Mouse (Mus musculus) right cerebral cortex, postnatal 36 days (tissue): ENCODE results near the gene Dlgap1.

ENCODE experiments used
- DNase-seq, 2 experiments: peaks; one replicate each; pipeline ENCODE4 v3.0.0; 2022; ENCODE audit warnings: low spot score in 2 of 2, mixed read lengths in 1 of 2

The Dlgap1 gene

GRCm38 (mm10) chr17:70614407-70615060, 645.7 kb downstream of the Dlgap1 start:
- DNase-seq = no peak

DNA sequence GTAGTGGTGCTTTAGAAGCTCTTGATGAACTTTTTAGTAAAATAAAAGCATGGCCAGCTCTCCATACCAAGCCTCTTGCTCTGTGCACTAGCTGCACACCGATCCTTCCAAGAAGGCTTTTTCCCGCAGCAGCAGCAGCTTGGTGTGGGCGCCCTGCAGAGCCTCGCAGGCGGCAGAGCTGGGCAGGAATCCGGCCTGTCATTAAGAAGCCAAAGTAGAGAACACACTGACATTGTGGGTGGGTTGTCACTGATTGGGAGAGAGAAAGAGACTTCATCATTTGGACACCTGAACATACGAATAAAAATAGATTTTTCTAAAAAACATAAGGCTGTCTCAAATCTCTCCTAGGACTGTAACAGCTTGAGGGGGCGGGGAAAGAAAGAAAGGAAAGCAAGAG, 653.6 kb downstream of the Dlgap1 start:
- peak; percentile 67 to 82 for DNase-seq

- no peak for DNase-seq
Measured at GRCm38 (mm10) chr17:70626396-70626795, 657.5 kb downstream of the Dlgap1 start.

DNA sequence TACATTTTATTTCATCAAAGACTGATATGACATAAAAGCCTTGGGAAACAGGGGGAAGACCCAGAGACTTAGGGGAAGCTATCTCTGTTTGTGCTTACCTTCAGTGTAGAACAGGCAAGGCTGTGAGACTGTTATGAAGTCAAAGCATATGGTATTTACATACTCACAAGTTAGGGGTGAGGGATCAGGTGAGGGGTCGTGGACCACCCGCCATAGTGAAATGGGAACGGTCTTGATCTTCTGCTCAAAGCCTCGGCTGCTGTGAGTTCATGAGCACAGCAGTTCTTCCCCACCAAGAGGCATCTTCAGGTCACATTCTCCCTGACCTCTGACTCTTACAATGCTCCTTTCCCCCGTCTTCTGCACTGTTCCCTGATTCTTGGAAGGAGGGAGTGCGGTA, 658.1 kb downstream of the Dlgap1 start:
- no peak for DNase-seq

GRCm38 (mm10) chr17:70629653-70630378, 660.9 kb downstream of the Dlgap1 start:
- DNase-seq = peak; percentile 71 to 73

GRCm38 (mm10) chr17:70633181-70633944, 664.5 kb downstream of the Dlgap1 start:
- DNase-seq = peak; percentile 85

DNA sequence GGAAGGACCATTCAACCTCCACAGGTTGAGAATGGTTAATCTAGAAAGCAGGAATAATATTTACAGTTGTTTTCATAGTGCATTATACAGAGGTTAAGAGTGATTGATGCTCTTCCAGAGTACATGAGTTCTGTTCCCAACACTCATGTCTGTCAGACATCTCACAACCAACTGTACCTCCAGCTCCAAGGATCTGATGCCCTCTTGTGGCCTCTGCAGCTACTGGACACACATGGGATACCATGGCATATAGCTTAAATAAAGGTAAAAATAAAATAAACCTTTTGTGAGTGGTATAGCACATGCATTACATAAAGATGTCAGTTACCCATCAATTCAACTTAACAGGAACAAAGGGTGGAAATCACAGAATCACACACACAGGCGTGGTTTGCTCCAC, 674.3 kb downstream of the Dlgap1 start:
- DNase-seq = no peak

GRCm38 (mm10) chr17:70646641-70647040, 677.8 kb downstream of the Dlgap1 start:
- DNase-seq = no peak

DNA sequence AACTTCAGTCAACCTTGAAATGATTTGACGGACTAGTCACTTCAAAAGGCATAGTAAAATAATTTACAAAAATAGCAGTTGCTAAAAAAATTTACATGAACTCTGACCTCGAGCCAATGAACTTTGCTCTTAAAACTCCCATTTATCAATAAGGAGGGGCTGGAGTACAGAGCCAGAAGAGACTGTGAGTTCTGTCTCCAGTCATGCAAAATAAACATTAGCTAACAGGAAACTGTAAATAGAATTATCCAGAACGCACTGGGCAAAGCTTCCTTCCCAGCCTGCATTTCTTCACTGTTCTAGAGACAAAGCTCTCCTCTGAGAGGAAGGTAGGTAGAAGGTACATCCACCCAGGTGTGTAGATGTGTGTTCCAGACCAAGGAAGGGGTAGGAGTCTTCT, 692.5 kb downstream of the Dlgap1 start:
- no peak for DNase-seq

GRCm38 (mm10) chr17:70663992-70664391, 695.1 kb downstream of the Dlgap1 start:
- no peak for DNase-seq

DNA sequence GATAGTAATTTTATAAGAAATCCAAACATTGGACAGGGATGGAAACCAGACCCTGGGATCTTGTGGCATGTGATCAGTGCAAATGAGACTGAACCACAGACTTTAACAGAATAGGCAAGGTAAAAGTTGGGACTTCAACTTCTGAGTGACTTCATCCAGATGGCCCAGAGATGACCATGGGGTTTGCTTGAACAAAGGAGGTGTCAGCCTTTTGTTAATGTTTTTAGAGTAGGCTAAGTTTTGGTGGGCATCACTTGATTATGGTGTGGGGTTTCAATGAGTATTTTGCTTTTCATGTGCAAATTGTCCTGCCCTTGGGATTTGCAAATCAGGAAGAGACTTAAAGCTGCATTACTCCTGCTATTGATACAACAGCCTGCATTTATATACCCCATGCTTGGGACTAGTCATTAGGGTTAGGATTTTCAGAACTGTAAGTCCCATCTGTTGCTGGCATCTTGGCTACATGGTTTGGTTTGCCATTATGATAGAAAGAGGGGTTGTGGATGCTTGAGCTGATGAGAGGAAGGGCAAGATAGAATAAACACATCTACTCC, 695.7 kb downstream of the Dlgap1 start:
- DNase-seq = no peak

GRCm38 (mm10) chr17:70673985-70674384, 705.1 kb downstream of the Dlgap1 start:
- DNase-seq = peak; percentile 77 to 81

DNA sequence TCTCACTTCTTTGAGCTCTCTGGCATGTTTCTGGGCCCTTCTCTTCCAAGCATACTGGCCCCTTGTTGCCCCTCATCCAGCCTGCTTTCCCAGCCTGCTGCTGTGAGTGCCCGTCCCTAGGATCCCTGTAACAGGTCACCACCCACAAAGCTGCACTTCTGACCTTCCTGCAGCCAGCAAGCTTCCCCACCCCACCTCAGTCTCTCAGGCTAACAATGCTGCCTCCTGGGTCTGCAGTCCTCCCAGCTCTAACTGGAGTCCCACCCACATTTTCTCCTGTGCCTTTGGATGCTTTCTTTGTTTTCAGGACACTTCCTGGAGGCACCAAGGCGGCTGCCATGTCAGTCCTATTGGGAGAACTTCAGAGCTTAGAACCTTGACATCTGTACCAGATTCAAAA, 707.6 kb downstream of the Dlgap1 start:
- DNase-seq = no peak

DNA sequence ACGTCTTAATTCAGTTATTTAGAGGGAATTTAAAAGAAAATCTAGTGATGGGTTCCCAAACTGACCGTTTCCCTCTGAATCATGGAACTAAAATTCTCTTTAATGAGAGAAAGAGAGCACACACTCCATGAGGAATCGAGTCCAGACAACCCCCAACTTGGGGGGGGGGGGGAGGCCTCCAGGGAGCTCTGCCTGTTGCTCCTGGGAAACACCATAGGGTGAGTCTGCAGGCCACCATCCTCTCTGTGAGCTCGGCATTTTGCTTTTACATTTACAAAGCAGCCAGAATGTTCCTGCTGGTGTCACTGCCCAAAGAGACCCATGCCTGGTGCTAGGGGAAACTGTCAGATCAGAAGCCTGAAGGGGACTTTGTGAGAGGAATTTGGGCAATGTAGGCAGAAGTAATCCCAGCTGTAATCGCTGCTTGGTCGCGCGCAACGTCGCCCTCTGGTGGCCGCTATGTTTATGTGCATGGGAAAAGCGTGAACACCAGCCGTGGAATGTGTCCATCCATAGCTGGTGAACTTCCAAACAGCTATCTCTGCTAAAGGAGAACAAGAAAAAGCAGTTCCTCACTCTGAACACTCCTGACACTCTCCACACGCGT, 714.8 kb downstream of the Dlgap1 start:
- peak; percentile 71 for DNase-seq

DNA sequence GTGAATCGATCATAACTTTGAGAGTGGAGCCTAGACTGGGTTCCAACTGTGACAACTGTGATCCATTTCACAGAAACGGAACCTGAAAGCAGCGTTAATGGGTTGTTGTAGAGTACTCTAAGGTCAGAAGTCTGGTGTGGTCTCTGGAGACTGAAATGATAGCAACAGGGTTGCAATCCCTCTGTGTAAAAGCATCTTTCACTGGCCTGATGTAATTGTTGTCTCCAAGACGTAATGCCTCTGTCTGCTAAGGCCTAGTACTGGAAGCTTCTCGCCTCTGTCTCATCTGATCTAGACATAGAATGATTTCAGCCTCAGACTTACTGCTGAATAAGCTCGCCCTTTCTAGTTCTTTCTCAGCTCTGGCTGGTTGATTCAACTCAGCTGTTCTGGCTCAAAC, 721.3 kb downstream of the Dlgap1 start:
- no peak for DNase-seq

DNA sequence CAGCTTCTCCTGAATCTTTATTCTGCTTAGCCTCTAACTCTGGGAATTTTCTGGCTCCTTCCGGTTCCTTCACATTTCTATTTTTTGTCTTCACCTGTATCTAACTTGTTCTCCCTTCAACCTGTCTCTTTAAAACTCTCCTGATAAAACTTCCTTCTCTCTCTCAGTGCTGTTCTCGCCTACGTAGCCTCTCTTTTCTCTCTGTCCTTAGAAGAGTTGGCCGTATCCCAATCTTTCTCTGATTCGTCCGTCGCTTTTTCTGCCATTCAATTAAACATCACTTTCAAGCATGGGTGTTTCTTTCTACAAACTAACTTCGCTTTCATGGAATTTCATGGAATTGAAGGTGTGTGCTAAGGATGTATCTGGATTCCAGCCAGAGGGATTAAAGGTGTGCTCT, 721.7 kb downstream of the Dlgap1 start:
- DNase-seq = no peak

- peak; percentile 60 to 63 for DNase-seq
Measured at GRCm38 (mm10) chr17:70706976-70707818, 738.3 kb downstream of the Dlgap1 start.

DNA sequence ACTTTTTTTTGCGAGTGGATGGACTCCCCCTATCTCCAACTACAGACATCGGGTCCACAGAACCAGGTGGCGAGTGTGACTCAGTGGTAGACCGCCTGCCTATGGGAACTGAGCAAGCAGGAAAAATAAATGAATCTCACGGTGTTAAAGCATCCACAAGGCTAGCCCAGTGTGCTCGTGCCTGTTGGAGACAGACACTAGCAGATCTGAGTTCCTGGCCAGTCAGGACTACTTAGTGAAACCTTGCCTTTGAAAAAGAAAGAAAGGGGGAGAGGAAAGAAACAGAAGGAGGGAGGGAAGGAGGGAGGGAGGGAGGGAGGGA, 738.9 kb downstream of the Dlgap1 start:
- DNase-seq = no peak

- DNase-seq = no peak
Measured at GRCm38 (mm10) chr17:70709545-70709944, 740.7 kb downstream of the Dlgap1 start.

GRCm38 (mm10) chr17:70713470-70713869, 744.6 kb downstream of the Dlgap1 start:
- no peak for DNase-seq

DNA sequence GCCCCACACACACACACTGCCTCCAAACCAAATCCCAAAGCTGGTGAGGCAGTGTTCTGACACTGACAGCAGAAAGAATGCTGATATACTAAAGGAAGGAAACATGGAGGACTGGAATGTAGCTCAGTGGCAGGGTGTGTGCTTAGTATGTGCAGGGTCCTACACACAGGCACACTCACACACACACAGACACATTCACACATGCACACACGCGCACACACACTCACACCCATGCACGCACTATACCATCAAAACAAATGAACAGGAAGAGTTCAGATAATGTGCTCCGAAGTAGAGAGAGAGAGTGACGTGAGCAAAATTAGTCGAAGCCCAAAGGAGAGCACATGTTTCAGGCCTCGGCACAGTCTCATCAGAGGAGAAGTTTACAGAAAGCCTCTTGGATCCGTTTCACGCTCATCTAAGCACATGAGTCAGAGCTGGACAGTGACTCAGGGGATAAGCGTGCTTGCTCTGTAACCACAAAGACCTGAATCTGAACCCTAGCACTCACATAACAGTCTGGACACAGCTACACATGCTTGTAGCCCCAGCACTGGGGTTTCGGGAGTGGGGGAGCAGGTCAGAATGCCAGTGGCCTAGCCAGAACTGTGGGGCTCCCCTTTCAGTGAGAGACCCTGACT, 750.9 kb downstream of the Dlgap1 start:
- DNase-seq = no peak
